In the genomic region with DNA sequence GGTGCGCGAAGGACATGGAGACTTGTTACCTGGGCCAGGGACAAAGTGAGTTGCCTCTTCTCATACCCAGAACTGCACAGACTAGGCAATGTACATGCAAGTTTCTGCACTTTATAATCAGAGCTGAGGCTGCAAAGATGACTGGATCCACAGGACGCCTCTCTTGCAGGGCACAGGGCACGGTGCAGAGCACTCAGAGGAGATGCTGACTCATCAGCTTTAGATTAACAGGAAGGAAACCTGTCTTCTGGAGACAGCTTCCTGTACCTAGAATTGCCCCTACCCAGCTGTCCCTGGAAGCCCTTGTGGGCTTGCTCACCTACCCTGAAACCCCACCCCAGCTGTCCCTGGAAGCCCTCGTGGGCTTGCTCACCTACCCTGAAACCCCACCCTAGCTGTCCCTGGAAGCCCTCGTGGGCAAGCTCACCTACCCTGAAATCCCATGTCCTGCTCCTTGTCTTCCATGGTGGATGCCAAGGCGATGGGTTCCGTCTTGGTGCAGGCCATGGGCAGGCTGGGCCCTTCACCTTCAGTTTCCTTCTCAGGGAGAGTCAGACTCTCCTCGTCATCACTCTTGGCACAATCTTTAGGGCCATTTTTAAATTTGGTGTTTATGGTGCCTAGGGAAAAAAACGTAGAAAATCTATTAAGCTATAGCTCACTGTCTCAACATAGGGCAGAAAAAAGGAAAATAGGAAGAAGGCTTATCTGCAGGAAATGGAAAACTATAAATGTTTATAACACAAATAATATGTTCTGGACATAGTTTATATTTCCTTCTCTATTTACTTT, we compare ENCODE assay signal across 13 mouse cellular contexts.
DNase-seq lines count a peak whose midpoint lies in the region; ATAC-seq lines count a peak whose summit lies in the region.
"Had no signal": no experiment of that assay in that cellular context is flagged by ENCODE, and none has a peak within 500 bp of the region (broad histone marks: within the 10 kb centered on the region; RNA-seq: fewer than 3 reads in every experiment).

No protein-coding gene starts in this region.

- H3K4me2 ChIP-seq in heart, embryonic 16.5 days (ENCODE audit: low read depth, low read length), result no peak overlapping the region
- no peak overlapping the region for H3K4me2 ChIP-seq in stomach, embryonic 14.5 days (replicated peaks; ENCODE audit: low read depth, low read length)
- H3K4me2 ChIP-seq: forebrain, embryonic 13.5 days had no signal

- no peak for ATAC-seq in heart, embryonic 16.5 days (replicated peaks; ENCODE audit: extremely low read depth, insufficient read depth, low FRiP score)
- peak; percentile 62 for ATAC-seq in CD4-positive, CD25-positive, alpha-beta regulatory T cell, adult 4 months
- peak; percentile 65 for ATAC-seq in inflammation-experienced regulatory T-cells, adult 6 months
- ATAC-seq in stomach, embryonic 14.5 days (ENCODE audit: insufficient number of reproducible peaks, insufficient read depth, low FRiP score, low read depth), result no peak
- ATAC-seq: forebrain, embryonic 13.5 days had no signal

- no peak overlapping the region for H3K4me3 ChIP-seq in heart, embryonic 16.5 days (ENCODE audit: low read length)
- no peak overlapping the region for H3K4me3 ChIP-seq in stomach, embryonic 14.5 days (ENCODE audit: low read depth, low read length)
- H3K4me3 ChIP-seq: forebrain, embryonic 13.5 days had no signal

- 74% methylated on average over 10 of the region's 10 CpGs for WGBS in heart, embryonic 16.5 days
- 76% methylated on average over 10 of the region's 10 CpGs for WGBS in stomach, embryonic 14.5 days

- no peak overlapping the region for H3K9ac ChIP-seq in heart, embryonic 16.5 days (ENCODE audit: low read length)
- H3K9ac ChIP-seq in stomach, embryonic 14.5 days (replicated peaks; ENCODE audit: low read depth, low read length), result no peak overlapping the region
- H3K9ac ChIP-seq: forebrain, embryonic 13.5 days had no signal

- H3K27me3 ChIP-seq in heart, embryonic 16.5 days (ENCODE audit: control insufficient read depth, insufficient read depth, low read length), result no peaks in the 10 kb centered on the region
- H3K27me3 ChIP-seq in stomach, embryonic 14.5 days (ENCODE audit: control insufficient read depth, insufficient read depth, low read length), result no peaks in the 10 kb centered on the region
- H3K27me3 ChIP-seq: forebrain, embryonic 13.5 days had no signal

- H3K9me3 ChIP-seq in heart, embryonic 16.5 days (replicated peaks; ENCODE audit: control insufficient read depth, low read length), result no peaks in the 10 kb centered on the region
- no peaks in the 10 kb centered on the region for H3K9me3 ChIP-seq in stomach, embryonic 14.5 days (ENCODE audit: control insufficient read depth, low read depth, low read length)
- H3K9me3 ChIP-seq: forebrain, embryonic 13.5 days had no signal

- peaks cover 48% of the 10 kb centered on the region for H3K4me1 ChIP-seq in heart, embryonic 16.5 days (ENCODE audit: control insufficient read depth, insufficient read depth, low read length)
- H3K4me1 ChIP-seq in stomach, embryonic 14.5 days (ENCODE audit: control insufficient read depth, insufficient read depth, low read length), result 0 out of 2 replicates have a peak, but pooled peaks cover 13% of the 10 kb centered on the region
- H3K4me1 ChIP-seq: forebrain, embryonic 13.5 days had no signal

- peak overlapping the region; percentile 33; the same call in 1 of the 2 replicates for H3K27ac ChIP-seq in heart, embryonic 16.5 days (ENCODE audit: low read length)
- H3K27ac ChIP-seq in stomach, embryonic 14.5 days (ENCODE audit: low read length), result peak overlapping the region; percentile 62; the same call in 1 of the 2 replicates
- H3K27ac ChIP-seq: forebrain, embryonic 13.5 days had no signal

- no peak for DNase-seq in heart, postnatal 10 days
- no peak for DNase-seq in right cerebral cortex, postnatal 36 days (ENCODE audit: low spot score in 2 of 2)
- DNase-seq in layer of hippocampus, adult 9-10 months (ENCODE audit: low spot score), result no peak
- DNase-seq in adrenal gland, postnatal 10 days, result no peak
- DNase-seq: cerebellum, adult 2 months; heart, postnatal 14 days; kidney, adult 18-20 months; layer of hippocampus, adult 9-11 months had no signal

- intact Hi-C loops in heart, postnatal 10 days (cut with DNase I), result loop anchor here (5.0 kb wide), 1 partner anchor 107 kb away; no protein-coding TSS in a partner anchor

- H3K36me3 ChIP-seq in heart, embryonic 16.5 days (ENCODE audit: control insufficient read depth, insufficient read depth), result peaks cover 31% of the 10 kb centered on the region
- peaks cover 51% of the 10 kb centered on the region for H3K36me3 ChIP-seq in stomach, embryonic 14.5 days (ENCODE audit: control insufficient read depth, insufficient read depth, low read length)

Comparison
In these comparisons a context has a peak if more than half of its experiments do, and no peak if none do; other contexts are left out.
1. ATAC-seq: peak in CD4-positive, CD25-positive, alpha-beta regulatory T cell, adult 4 months (single experiment) and inflammation-experienced regulatory T-cells, adult 6 months (single experiment); none in heart, embryonic 16.5 days (single experiment) and stomach, embryonic 14.5 days (single experiment).